Mouse (Mus musculus) midbrain, embryonic 10.5 days (tissue): Measurements from ENCODE around the gene Tmtc1. TPM values are rescaled to one million over a fixed set of nuclear protein-coding genes. Genes with fewer than 3 reads are reported as not detected.

Source experiments
- DNase-seq: peaks from one replicate; pipeline ENCODE4 v3.0.0-alpha.2; 2017; ENCODE audit warnings: low spot score
- H3K27ac ChIP-seq: fragments of 300-500 bp; sonication (generic); replicated peaks from 2 replicates; pipeline ENCODE4 v1.5.1; 2016; ENCODE audit warnings: mild to moderate bottlenecking
- H3K27me3 ChIP-seq: fragments of 300-500 bp; sonication (generic); 2 replicates; pipeline ENCODE4 v1.6.1; 2016; ENCODE audit warnings: low read depth, mild to moderate bottlenecking; ENCODE audit not compliant: poor library complexity, severe bottlenecking
- H3K36me3 ChIP-seq: fragments of 300-500 bp; sonication (generic); 2 replicates; pipeline ENCODE4 v1.6.1; 2016; ENCODE audit warnings: mild to moderate bottlenecking, moderate library complexity
- H3K4me1 ChIP-seq: fragments of 300-500 bp; sonication (generic); 2 replicates; pipeline ENCODE4 v1.6.1; 2016
- H3K4me3 ChIP-seq: fragments of 300-500 bp; sonication (generic); 2 replicates; pipeline ENCODE4 v1.5.1; 2016; ENCODE audit warnings: mild to moderate bottlenecking, moderate library complexity
- H3K9me3 ChIP-seq: fragments of 300-500 bp; sonication (generic); replicated peaks from 2 replicates; pipeline ENCODE4 v1.6.1; 2016; ENCODE audit warnings: mild to moderate bottlenecking
- WGBS: fragments of 180-500 bp; shearing (Covaris S2); methylation state at CpG from one replicate; pipeline ENCODE4 v1.1.7; 2016; 5-methylcytosine and 5-hydroxymethylcytosine counted together
- polyA plus RNA-seq: library from polyadenylated mRNA; unstranded; fragments of >200 nt; fragmentation: Nextera tagmentation; extraction: Ambion mirVana; gene quantifications from 2 replicates; pipeline ENCODE4 v1.2.1, GENCODE M21; 2016

The Tmtc1 gene
- polyA plus RNA-seq, 1 experiment from 2014 or later, result 0.57 TPM

- H3K36me3 ChIP-seq, result no peaks in the 10 kb centered on the region
- H3K4me1 ChIP-seq, result no peaks in the 10 kb centered on the region
- 70% methylated on average over 3 of the region's 3 CpGs for WGBS
- no peak overlapping the region for H3K4me3 ChIP-seq
- DNase-seq, result no peak
- no peak overlapping the region for H3K27ac ChIP-seq
- no peaks in the 10 kb centered on the region for H3K9me3 ChIP-seq
- no peaks in the 10 kb centered on the region for H3K27me3 ChIP-seq
Observed at GRCm38 (mm10) chr6:148242304-148242703, 201.9 kb downstream of the Tmtc1 start.

DNA sequence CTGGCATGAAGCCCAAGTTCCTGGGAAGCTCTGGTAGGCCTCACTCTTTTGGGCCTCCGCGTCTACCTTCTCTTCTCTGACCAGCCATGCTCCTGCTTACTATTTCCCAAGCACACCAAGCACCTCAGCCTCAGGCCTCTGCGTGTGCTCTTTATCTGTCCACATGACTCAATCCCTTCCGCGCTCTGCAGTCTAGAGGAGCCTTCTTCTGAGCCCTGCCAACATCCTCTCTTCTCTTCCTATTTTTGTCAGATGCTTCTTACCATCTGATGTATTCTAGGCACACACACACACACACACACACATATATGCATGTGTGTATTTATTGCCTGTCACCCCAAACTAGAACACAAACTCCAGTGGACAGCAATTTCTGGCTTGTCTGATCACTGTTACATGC is 202.5 kb downstream of the Tmtc1 start:
- no peak for DNase-seq
- WGBS, result 98% methylated on average over 5 of the region's 5 CpGs
- Histone ChIP-seq H3K9me3 (no peaks in the 10 kb centered on the region), H3K36me3 (no peaks in the 10 kb centered on the region), H3K4me1 (no peaks in the 10 kb centered on the region), H3K4me3 (no peak overlapping the region), H3K27ac (no peak overlapping the region), H3K27me3 (no peaks in the 10 kb centered on the region)

DNA sequence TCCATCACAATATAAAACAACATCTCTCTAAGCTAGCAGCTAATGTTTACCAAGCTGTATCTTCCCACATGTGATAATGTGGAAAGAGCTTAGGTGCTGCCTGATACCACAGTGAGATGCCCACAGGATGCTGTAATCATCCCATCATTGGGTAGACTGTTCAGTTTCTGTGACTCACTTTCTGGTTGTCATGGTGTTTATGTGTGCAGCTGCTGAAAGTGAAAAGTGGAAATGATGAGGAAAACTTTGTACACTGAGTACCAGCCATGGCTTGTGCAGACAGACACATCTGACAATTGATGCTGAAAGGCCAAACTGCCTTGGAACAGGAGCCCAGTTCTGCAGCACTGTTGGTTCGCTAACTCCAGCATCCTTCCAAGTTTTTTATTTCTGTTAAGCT is 204.9 kb downstream of the Tmtc1 start:
- Histone ChIP-seq H3K36me3 (no peaks in the 10 kb centered on the region), H3K4me1 (no peaks in the 10 kb centered on the region), H3K4me3 (no peak overlapping the region), H3K27me3 (no peaks in the 10 kb centered on the region), H3K27ac (no peak overlapping the region), H3K9me3 (no peaks in the 10 kb centered on the region)
- no peak for DNase-seq
- WGBS, result 82% methylated on average over 1 of the region's 1 CpGs

DNA sequence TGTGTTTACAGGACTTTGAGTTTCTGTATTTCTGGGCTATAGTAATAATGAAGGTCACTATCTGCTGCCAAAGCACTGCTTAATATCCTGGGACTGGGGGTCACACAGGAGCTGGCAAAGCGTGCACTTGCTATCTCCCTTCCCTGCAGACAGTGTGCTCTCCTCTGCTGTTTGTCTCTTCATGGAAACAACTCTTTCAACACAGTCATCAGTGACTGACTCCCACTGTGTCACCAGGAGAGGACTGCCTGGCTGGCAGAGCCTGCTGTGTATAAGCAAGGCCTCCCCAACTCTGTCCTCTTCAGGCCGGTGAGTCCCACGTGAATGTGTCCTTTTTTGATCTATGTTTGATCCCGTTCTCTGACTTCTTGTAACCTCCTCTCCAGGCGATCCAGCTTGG is 206.7 kb downstream of the Tmtc1 start:
- DNase-seq, result no peak
- 60% methylated on average over 5 of the region's 5 CpGs for WGBS
- H3K9me3 ChIP-seq, result no peaks in the 10 kb centered on the region

GRCm38 (mm10) chr6:148234105-148234828 is 209.9 kb downstream of the Tmtc1 start:
- Histone ChIP-seq H3K9me3 (no peaks in the 10 kb centered on the region), H3K4me1 (no peaks in the 10 kb centered on the region), H3K27ac (no peak overlapping the region), H3K27me3 (no peaks in the 10 kb centered on the region), H3K36me3 (no peaks in the 10 kb centered on the region), H3K4me3 (no peak overlapping the region)
- WGBS, result 82% methylated on average over 3 of the region's 3 CpGs
- no peak for DNase-seq

More for the DNA sequence above, 206.7 kb downstream of the Tmtc1 start:
- no peaks in the 10 kb centered on the region for H3K27me3 ChIP-seq
- no peaks in the 10 kb centered on the region for H3K4me1 ChIP-seq
- no peak overlapping the region for H3K4me3 ChIP-seq
- no peaks in the 10 kb centered on the region for H3K36me3 ChIP-seq
- no peak overlapping the region for H3K27ac ChIP-seq

- no peaks in the 10 kb centered on the region for H3K27me3 ChIP-seq
- no peaks in the 10 kb centered on the region for H3K9me3 ChIP-seq
- no peaks in the 10 kb centered on the region for H3K36me3 ChIP-seq
- WGBS, result 71% methylated on average over 3 of the region's 3 CpGs
- H3K27ac ChIP-seq, result no peak overlapping the region
- 0 out of 2 replicates have a peak, but pooled peaks cover 3% of the 10 kb centered on the region for H3K4me1 ChIP-seq
- no peak overlapping the region for H3K4me3 ChIP-seq
- DNase-seq, result no peak
Observed at GRCm38 (mm10) chr6:148227542-148227941, 216.6 kb downstream of the Tmtc1 start.

- WGBS, result 67% methylated on average over 2 of the region's 2 CpGs
- Histone ChIP-seq H3K36me3 (no peaks in the 10 kb centered on the region), H3K4me1 (0 out of 2 replicates have a peak, but pooled peaks cover 3% of the 10 kb centered on the region), H3K4me3 (no peak overlapping the region), H3K9me3 (no peaks in the 10 kb centered on the region), H3K27me3 (no peaks in the 10 kb centered on the region), H3K27ac (no peak overlapping the region)
- no peak for DNase-seq
Observed at GRCm38 (mm10) chr6:148222686-148223085, 221.5 kb downstream of the Tmtc1 start.

- WGBS, result 85% methylated on average over 2 of the region's 2 CpGs
Observed at GRCm38 (mm10) chr6:148218235-148219076, 225.7 kb downstream of the Tmtc1 start.

GRCm38 (mm10) chr6:148216752-148217151 is 227.4 kb downstream of the Tmtc1 start:
- Histone ChIP-seq H3K36me3 (no peaks in the 10 kb centered on the region), H3K27me3 (no peaks in the 10 kb centered on the region), H3K4me3 (no peak overlapping the region), H3K27ac (no peak overlapping the region), H3K4me1 (peaks cover 8% of the 10 kb centered on the region), H3K9me3 (no peaks in the 10 kb centered on the region)
- 92% methylated on average over 4 of the region's 4 CpGs for WGBS
- DNase-seq, result no peak

More at GRCm38 (mm10) chr6:148218235-148219076, 225.7 kb downstream of the Tmtc1 start:
- H3K27ac ChIP-seq, result no peak overlapping the region
- H3K9me3 ChIP-seq, result no peaks in the 10 kb centered on the region
- no peaks in the 10 kb centered on the region for H3K36me3 ChIP-seq
- H3K4me1 ChIP-seq, result 0 out of 2 replicates have a peak, but pooled peaks cover 3% of the 10 kb centered on the region
- no peaks in the 10 kb centered on the region for H3K27me3 ChIP-seq
- H3K4me3 ChIP-seq, result no peak overlapping the region
- no peak for DNase-seq

GRCm38 (mm10) chr6:148214765-148215164 is 229.4 kb downstream of the Tmtc1 start:
- Histone ChIP-seq H3K36me3 (no peaks in the 10 kb centered on the region), H3K27me3 (no peaks in the 10 kb centered on the region), H3K4me1 (peaks cover 19% of the 10 kb centered on the region), H3K4me3 (no peak overlapping the region), H3K9me3 (no peaks in the 10 kb centered on the region), H3K27ac (no peak overlapping the region)
- 19% methylated on average over 5 of the region's 5 CpGs for WGBS
- peak; percentile 41 for DNase-seq

GRCm38 (mm10) chr6:148211897-148212680 is 232.1 kb downstream of the Tmtc1 start, which contains the start of gene Ergic2:
Gene Ergic2 (minus strand): TSS chr6:148212374.
- Histone ChIP-seq H3K27me3 (no peaks in the 10 kb centered on the region), H3K9me3 (no peaks in the 10 kb centered on the region), H3K27ac (peak within 1 kb of the TSS; percentile 95), H3K36me3 (no peaks in the 10 kb centered on the region), H3K4me3 (peak within 1 kb of the TSS; percentile 86), H3K4me1 (peaks cover 19% of the 10 kb centered on the region)
- peak; percentile 96 for DNase-seq
- 1% methylated on average over 61 of the region's 61 CpGs for WGBS

DNA sequence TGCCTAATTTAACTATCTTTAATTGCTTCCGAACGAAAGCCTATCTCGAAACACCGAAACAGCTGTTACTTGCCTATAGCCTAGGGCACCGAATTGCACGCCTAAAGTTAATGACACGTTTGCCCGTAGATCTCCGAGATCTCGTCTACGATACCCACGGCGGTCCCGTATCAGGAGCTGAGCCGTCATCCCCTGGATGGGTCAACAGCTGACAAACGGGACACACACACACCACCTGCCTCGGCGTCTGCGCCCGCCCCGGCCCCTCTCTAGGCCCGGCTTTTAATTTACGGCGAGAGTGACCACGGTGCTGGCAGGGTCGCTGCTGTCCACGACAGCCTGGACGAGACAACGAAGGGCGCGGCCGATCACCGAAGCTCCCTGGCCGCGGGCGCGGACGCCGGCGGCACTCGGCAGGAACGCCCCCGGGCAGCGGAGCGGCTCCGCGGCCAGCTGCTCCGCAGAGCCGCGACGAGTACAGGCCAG is 232.8 kb downstream of the Tmtc1 start:
- DNase-seq, result no peak
- Histone ChIP-seq H3K27ac (peak overlapping the region; percentile 95), H3K4me3 (peak overlapping the region; percentile 86), H3K9me3 (no peaks in the 10 kb centered on the region), H3K4me1 (peaks cover 19% of the 10 kb centered on the region), H3K27me3 (no peaks in the 10 kb centered on the region), H3K36me3 (0 out of 2 replicates have a peak, but pooled peaks cover under 1% of the 10 kb centered on the region)
- WGBS, result 1% methylated on average over 51 of the region's 51 CpGs
